Mouse (Mus musculus) myocyte (in vitro differentiated cells): ENCODE data around the gene Sh3glb1.

Experiments
- MAX ChIP-seq: IDR thresholded peaks from one replicate; pipeline ENCODE4 v1.6.1; 2011; ENCODE audit warnings: low read depth, mild to moderate bottlenecking, control low read depth
- MYOD1 ChIP-seq, 3 experiments: IDR thresholded peaks; one replicate each; pipeline ENCODE4 v1.6.1; 2011; ENCODE audit warnings: control low read depth in 2 of 3, low read depth in 2 of 3, mild to moderate bottlenecking in 2 of 3, moderate library complexity in 1 of 3; ENCODE audit not compliant: insufficient read length in 2 of 3, control insufficient read depth in 1 of 3
- MYOG ChIP-seq, 3 experiments: IDR thresholded peaks; one replicate each; pipeline ENCODE4 v1.6.1; 2011; ENCODE audit warnings: control low read depth in 2 of 3, low read depth in 2 of 3, mild to moderate bottlenecking in 2 of 3; ENCODE audit not compliant: insufficient read length in 2 of 3, control insufficient read depth in 1 of 3, insufficient read depth in 1 of 3
- POLR2A ChIP-seq: IDR thresholded peaks from one replicate; pipeline ENCODE4 v1.6.1; 2011; ENCODE audit warnings: low read depth, mild to moderate bottlenecking, control low read depth, moderate library complexity; ENCODE audit not compliant: insufficient read length
- POLR2AphosphoS2 ChIP-seq: IDR thresholded peaks from one replicate; pipeline ENCODE4 v1.6.1; 2011; ENCODE audit warnings: low read depth, control low read depth; ENCODE audit not compliant: insufficient read length
- SRF ChIP-seq: IDR thresholded peaks from one replicate; pipeline ENCODE4 v1.6.1; 2011; ENCODE audit warnings: low read depth; ENCODE audit not compliant: control insufficient read depth, insufficient read length
- TCF12 ChIP-seq: IDR thresholded peaks from one replicate; pipeline ENCODE4 v1.6.1; 2011; ENCODE audit warnings: mild to moderate bottlenecking, control low read depth; ENCODE audit not compliant: poor library complexity, insufficient read depth, severe bottlenecking
- TCF3 ChIP-seq: IDR thresholded peaks from one replicate; pipeline ENCODE4 v1.6.1; 2011; ENCODE audit warnings: low read depth, control low read depth; ENCODE audit not compliant: insufficient read length
- USF1 ChIP-seq: IDR thresholded peaks from one replicate; pipeline ENCODE4 v1.6.1; 2011; ENCODE audit warnings: low read depth, mild to moderate bottlenecking, control low read depth, moderate library complexity

DNA sequence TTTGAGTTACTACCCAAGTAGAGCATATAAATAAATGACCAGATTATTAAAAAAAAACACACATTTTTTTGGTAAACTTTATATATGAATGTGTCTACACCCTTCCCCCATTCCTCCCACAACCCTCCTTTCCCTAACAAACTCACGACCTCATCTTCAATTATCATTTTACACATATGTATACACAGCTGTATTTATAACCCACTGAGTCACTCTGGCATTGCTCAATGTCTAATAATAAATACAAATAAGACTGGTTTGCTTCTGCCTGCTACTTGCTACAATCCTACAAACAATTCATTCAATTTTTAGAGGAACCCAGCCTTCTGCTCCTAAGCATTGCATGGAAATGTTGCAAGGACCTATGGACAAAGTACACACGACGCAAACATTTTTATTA is 39.6 kb upstream of the Sh3glb1 start:
- no peak for TF ChIP-seq POLR2AphosphoS2
- TF ChIP-seq TCF3, result no peak
- TF ChIP-seq USF1, result no peak
- TF ChIP-seq POLR2A, result no peak
- TF ChIP-seq SRF, result no peak
- no peak for TF ChIP-seq MYOG (IDR thresholded peaks at IDR 0.05; ENCODE audit: control insufficient read depth in 1 of 3, insufficient read depth in 1 of 3, insufficient read length in 2 of 3, low read depth in 2 of 3)
- no peak for TF ChIP-seq MAX
- no peak for TF ChIP-seq TCF12
- TF ChIP-seq MYOD1 (IDR thresholded peaks at IDR 0.05; ENCODE audit: control insufficient read depth in 1 of 3, insufficient read length in 2 of 3, low read depth in 2 of 3), result no peak
